Mouse (Mus musculus) stomach, embryonic 16.5 days (tissue): ENCODE results near the gene Gm11397. TPM values are rescaled to one million over a fixed set of nuclear protein-coding genes. Genes with fewer than 3 reads are reported as not detected.
"Not testable (repeated sequence)": the region's sequence is repeated elsewhere in the genome, so short reads cannot be mapped to it uniquely, and the experiment has no call there.

Experiments used
- ATAC-seq: fragments of 200-750 bp; cut with Nextera tagmentation; 2 replicates; pipeline ENCODE4 v1.8.0; 2017; ENCODE audit warnings: moderate number of reproducible peaks, moderate TSS enrichment; ENCODE audit not compliant: insufficient read depth, low FRiP score
- H3K27ac ChIP-seq: fragments of 300-500 bp; sonication (generic); 2 replicates; pipeline ENCODE4 v1.5.1; 2014; ENCODE audit warnings: low read length
- H3K27me3 ChIP-seq: fragments of 300-500 bp; sonication (generic); 2 replicates; pipeline ENCODE4 v1.6.1; 2014; ENCODE audit warnings: low read length, control low read depth, mixed read lengths; ENCODE audit not compliant: control insufficient read depth, insufficient read depth
- H3K36me3 ChIP-seq: fragments of 300-500 bp; sonication (generic); 2 replicates; pipeline ENCODE4 v1.6.1; 2014; ENCODE audit warnings: low read length; ENCODE audit not compliant: control insufficient read depth, insufficient read depth
- H3K4me1 ChIP-seq: fragments of 300-500 bp; sonication (generic); 2 replicates; pipeline ENCODE4 v1.6.1; 2014; ENCODE audit warnings: low read length, control low read depth, mixed read lengths; ENCODE audit not compliant: control insufficient read depth, insufficient read depth
- H3K4me2 ChIP-seq: fragments of 300-500 bp; sonication (generic); 2 replicates; pipeline ENCODE4 v1.6.1; 2014; ENCODE audit warnings: low read depth, low read length, mixed read lengths
- H3K4me3 ChIP-seq: fragments of 300-500 bp; sonication (generic); replicated peaks from 2 replicates; pipeline ENCODE4 v1.5.1; 2014; ENCODE audit warnings: mild to moderate bottlenecking, low read length
- H3K9ac ChIP-seq: fragments of 300-500 bp; sonication (generic); 2 replicates; pipeline ENCODE4 v1.6.1; 2014; ENCODE audit warnings: low read length
- H3K9me3 ChIP-seq: fragments of 300-500 bp; sonication (generic); replicated peaks from 2 replicates; pipeline ENCODE4 v1.6.1; 2016; ENCODE audit warnings: low read length, control low read depth; ENCODE audit not compliant: control insufficient read depth
- WGBS: fragments of 180-500 bp; shearing (Covaris S2); extraction: QIAGEN DNeasy Blood & Tissue Kit; methylation state at CpG from one replicate; pipeline ENCODE4 v1.1.7; 2014; 5-methylcytosine and 5-hydroxymethylcytosine counted together
- polyA plus RNA-seq: library from polyadenylated mRNA; unstranded; fragments of >200 nt; fragmentation: Nextera tagmentation; extraction: Ambion mirVana; gene quantifications from 2 replicates; pipeline ENCODE4 v1.2.1, GENCODE M21; 2015

Gm11397 gene
- polyA plus RNA-seq, result not detected in 2 replicates

DNA sequence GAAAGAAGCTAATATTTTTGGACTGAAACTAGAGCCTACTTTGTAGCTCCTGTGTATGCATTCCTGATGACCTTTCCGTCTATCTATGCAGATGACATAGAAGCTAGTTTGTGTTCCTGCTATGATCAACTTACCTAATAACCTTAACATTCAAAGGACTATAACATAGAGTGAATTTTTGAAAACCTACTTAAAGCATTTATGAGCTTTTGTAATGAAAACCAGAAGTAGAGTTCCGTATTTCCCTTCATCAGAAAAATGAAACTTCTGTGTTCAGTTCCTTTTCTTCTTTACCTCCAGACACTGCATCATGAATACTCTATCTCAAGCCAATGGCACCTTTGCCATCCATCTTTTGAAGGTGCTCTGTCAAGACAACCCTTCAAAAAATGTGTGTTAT, at the start of gene Gm11397:
Gene Gm11397, plus strand, starts transcription at position 301 of the 400 bp plus-strand sequence.
- WGBS, result 69% methylated on average over 2 of the region's 2 CpGs
- H3K4me1 ChIP-seq, H3K36me3 ChIP-seq, H3K4me3 ChIP-seq, ATAC-seq, H3K27ac ChIP-seq, H3K4me2 ChIP-seq, H3K9me3 ChIP-seq, H3K27me3 ChIP-seq, H3K9ac ChIP-seq: not testable (repeated sequence)

DNA sequence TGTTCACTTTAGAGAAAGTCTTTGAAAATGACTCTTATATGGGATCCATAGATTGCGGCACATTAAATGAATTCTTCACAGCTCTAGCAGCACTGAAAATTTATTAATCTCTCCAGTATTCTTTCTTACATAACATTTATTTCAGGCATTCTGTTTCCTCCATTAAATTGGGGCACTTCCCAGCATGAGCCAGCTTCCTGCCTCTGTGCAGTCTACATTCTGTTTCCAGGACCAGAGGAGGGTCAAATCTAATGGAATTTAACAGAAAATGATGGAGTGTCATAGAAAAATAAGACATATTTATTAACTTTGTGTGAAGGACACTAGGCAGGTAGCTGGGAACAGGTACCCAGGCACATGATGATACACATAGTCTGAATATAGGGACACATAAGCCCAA, 38.9 kb upstream of the Gm11397 start:
- H3K27ac ChIP-seq, ATAC-seq: not testable (repeated sequence)
- no CpG with 5 or more reads among the region's 1 CpGs for whole genome bisulfite sequencing

DNA sequence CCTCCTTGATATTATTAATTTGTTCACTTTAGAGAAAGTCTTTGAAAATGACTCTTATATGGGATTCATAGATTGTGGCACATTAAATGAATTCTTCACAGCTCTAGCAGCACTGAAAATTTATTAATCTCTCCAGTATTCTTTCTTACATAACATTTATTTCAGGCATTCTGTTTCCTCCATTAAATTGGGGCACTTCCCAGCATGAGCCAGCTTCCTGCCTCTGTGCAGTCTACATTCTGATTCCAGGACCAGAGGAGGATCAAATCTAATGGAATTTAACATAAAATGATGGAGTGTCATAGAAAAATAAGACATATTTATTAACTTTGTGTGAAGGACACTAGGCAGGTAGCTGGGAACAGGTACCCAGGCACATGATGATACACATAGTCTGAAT, 37.2 kb downstream of the Gm11397 start:
- ATAC-seq, H3K4me1 ChIP-seq, H3K4me2 ChIP-seq, H3K9ac ChIP-seq, H3K27me3 ChIP-seq, H3K4me3 ChIP-seq, H3K27ac ChIP-seq, H3K36me3 ChIP-seq, H3K9me3 ChIP-seq: not testable (repeated sequence)

More for the DNA sequence above, 38.9 kb upstream of the Gm11397 start:
- H3K36me3 ChIP-seq, H3K4me3 ChIP-seq, H3K27me3 ChIP-seq, H3K4me1 ChIP-seq, H3K9me3 ChIP-seq, H3K9ac ChIP-seq, H3K4me2 ChIP-seq: not testable (repeated sequence)

Other genes with a start within 250 kb of the Gm11397 start
- gene Serpinb9c, start 236.0 kb upstream of the Gm11397 start, polyA plus RNA-seq, result not detected in 2 replicates
- not detected in 2 replicates for gene Serpinb9d, start 202.8 kb upstream of the Gm11397 start, polyA plus RNA-seq
- gene Serpinb9e, start 146.1 kb upstream of the Gm11397 start, polyA plus RNA-seq, result not detected in 2 replicates
- not detected in 2 replicates for gene Serpinb9f, start 71.7 kb upstream of the Gm11397 start, polyA plus RNA-seq
- gene Serpinb9g, start 89.0 kb downstream of the Gm11397 start, polyA plus RNA-seq, result not detected in 2 replicates